Mouse (Mus musculus) cerebellum, adult 9-10 months (tissue): ENCODE measurements around the gene Rpusd4.

Experiments used
- DNase-seq: peaks from one replicate; pipeline ENCODE4 v3.0.0; 2022

The Rpusd4 gene

GRCm38 (mm10) chr9:35267146-35267975, at the start of gene Rpusd4, which contains the start of gene Fam118b:
Rpusd4 (plus strand) TSS chr9:35267865.
Fam118b (minus strand) TSS chr9:35267805.
- DNase-seq: peak; percentile 91

- no peak for DNase-seq
These were observed 49.7 kb upstream of the Rpusd4 start for GRCm38 (mm10) chr9:35217963-35218362.

GRCm38 (mm10) chr9:35223466-35223865, 44.2 kb upstream of the Rpusd4 start:
- no peak for DNase-seq

GRCm38 (mm10) chr9:35228671-35229070, 39.0 kb upstream of the Rpusd4 start:
- no peak for DNase-seq

- DNase-seq: no peak
These were observed 31.7 kb upstream of the Rpusd4 start for GRCm38 (mm10) chr9:35235996-35236395.

- DNase-seq: no peak
These were observed 29.3 kb upstream of the Rpusd4 start for GRCm38 (mm10) chr9:35238371-35238770.

GRCm38 (mm10) chr9:35238915-35239571, 28.6 kb upstream of the Rpusd4 start:
- no peak for DNase-seq

GRCm38 (mm10) chr9:35239734-35240133, 27.9 kb upstream of the Rpusd4 start:
- DNase-seq: no peak

- no peak for DNase-seq
These were observed 20.3 kb upstream of the Rpusd4 start for GRCm38 (mm10) chr9:35247405-35247804.

- DNase-seq: no peak
These were observed 18.2 kb upstream of the Rpusd4 start for GRCm38 (mm10) chr9:35249476-35249875.

- DNase-seq: no peak
These were observed 10.3 kb upstream of the Rpusd4 start for GRCm38 (mm10) chr9:35257365-35257764.

GRCm38 (mm10) chr9:35262418-35262817, 5.2 kb upstream of the Rpusd4 start:
- no peak for DNase-seq

GRCm38 (mm10) chr9:35263431-35263830, 4.2 kb upstream of the Rpusd4 start:
- DNase-seq: no peak

GRCm38 (mm10) chr9:35264509-35264908, 3.2 kb upstream of the Rpusd4 start:
- DNase-seq: no peak

GRCm38 (mm10) chr9:35267976-35268715, 481 bp downstream of the Rpusd4 start:
- DNase-seq: no peak

- DNase-seq: no peak
These were observed 10.2 kb downstream of the Rpusd4 start for GRCm38 (mm10) chr9:35277855-35278365.

- no peak for DNase-seq
These were observed 10.8 kb downstream of the Rpusd4 start for GRCm38 (mm10) chr9:35278451-35278850.

- peak; percentile 83 for DNase-seq
These were observed 14.6 kb downstream of the Rpusd4 start for GRCm38 (mm10) chr9:35282006-35282850.

GRCm38 (mm10) chr9:35282851-35283200, 15.2 kb downstream of the Rpusd4 start:
- DNase-seq: no peak

GRCm38 (mm10) chr9:35283415-35284069, 15.9 kb downstream of the Rpusd4 start:
- DNase-seq: no peak

GRCm38 (mm10) chr9:35284351-35284750, 16.7 kb downstream of the Rpusd4 start:
- no peak for DNase-seq

GRCm38 (mm10) chr9:35286351-35286750, 18.7 kb downstream of the Rpusd4 start:
- no peak for DNase-seq
